Mouse (Mus musculus): ENCODE measurements around the gene A730049H05Rik.

A730049H05Rik gene

DNA sequence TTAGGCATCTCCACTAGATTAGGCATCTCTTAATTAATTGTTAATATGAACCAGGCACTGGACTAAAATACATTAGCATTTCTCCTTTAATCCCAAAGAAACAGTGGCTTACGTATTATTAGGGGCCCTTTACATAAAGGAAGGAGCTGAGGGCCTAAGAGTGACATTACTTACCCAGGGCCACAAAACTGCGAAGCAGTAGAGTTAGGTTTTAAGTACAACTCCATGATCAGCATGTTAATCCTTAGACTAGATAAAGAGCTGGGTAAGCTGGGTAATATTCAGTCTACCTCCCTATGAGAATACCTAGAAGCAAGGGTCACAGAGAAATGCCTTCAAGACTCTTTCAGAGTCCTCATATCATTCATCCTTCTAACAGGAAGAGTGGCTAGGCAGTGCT lies 12.9 kb downstream of the A730049H05Rik start:
- no peak for DNase-seq

DNA sequence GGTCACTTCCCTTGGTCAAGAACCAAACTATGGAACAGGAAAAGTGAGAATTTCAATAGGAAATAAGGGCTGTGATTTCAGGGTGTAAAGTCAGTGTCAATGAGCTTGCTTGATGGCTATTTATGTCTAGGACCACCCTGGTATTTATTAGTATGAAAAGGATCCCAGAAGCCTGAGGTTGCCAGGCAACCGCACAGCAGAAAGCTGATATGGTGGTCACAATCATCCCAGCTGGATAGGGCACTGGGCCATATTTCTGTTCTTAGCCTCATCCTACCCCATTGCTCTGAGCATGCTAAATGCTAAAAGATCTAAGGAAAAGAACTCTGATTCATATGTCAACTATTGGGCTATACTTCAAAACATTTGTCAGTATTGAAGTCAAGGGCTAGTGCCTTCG lies 14.8 kb downstream of the A730049H05Rik start:
- no peak for DNase-seq

- no peak for DNase-seq
Observed at GRCm38 (mm10) chr6:92842000-92842399, 25.7 kb downstream of the A730049H05Rik start.

DNA sequence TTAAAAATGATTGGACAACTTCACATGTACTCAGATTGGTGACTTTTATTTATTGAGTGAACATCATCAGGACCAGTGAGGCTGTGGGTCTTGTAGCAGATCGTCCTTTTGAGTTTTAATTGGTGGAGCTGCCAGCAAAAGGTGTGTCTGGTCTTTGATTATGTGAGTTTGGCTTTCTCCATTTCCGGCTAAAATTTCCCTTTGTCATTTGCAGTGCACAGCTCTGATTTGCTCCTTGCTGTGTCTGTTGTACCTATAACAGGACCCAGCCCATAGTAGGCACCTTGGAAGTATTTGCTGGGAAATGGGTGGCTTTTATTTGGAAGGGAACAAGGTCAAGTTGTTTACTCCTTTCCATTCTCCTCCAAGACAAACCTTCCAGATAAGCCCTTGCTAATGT lies 27.2 kb downstream of the A730049H05Rik start:
- DNase-seq = no peak

GRCm38 (mm10) chr6:92845898-92846297 lies 29.6 kb downstream of the A730049H05Rik start:
- DNase-seq = no peak

GRCm38 (mm10) chr6:92846614-92847013 lies 30.3 kb downstream of the A730049H05Rik start:
- no peak for DNase-seq

- DNase-seq = no peak
Observed at GRCm38 (mm10) chr6:92849208-92849607, 32.9 kb downstream of the A730049H05Rik start.

DNA sequence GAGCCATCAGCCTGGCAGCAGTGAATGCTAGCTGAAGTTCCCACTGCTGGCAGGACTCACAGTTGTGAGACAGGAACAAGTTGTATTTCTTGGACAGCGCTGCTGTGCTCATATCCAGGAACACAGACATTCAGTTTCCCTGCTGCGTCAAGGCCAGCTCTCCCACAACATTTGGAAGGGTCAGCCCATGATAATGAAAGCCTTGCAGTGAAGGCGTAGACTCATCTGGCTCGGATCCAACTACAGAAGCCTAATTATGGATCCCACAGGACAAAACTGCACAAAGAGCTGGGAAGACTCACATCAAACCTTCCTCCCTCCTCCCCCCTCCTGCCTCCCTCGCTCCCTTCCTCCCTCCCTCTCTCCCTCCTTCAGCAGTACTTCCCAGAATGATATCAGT lies 34.0 kb downstream of the A730049H05Rik start:
- DNase-seq = no peak

DNA sequence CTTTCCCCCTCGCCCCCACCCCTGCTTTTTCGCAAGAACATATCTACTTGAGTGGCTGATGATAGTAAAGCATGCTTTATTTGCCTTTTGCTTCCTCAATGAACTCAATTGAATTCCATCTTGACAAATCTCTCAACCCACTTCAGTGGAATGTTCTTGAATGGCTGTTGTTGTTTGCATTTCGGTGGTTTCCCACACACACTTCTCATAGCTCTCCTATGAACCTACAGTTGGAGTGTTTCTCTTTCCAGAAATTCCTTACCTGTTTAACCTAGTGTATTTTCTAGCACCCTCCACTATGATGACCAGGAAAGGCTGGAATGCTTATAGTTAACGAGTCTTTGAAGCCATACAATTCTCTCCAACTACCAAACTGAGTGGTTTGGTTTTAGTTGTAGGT lies 38.6 kb downstream of the A730049H05Rik start:
- DNase-seq = no peak

DNA sequence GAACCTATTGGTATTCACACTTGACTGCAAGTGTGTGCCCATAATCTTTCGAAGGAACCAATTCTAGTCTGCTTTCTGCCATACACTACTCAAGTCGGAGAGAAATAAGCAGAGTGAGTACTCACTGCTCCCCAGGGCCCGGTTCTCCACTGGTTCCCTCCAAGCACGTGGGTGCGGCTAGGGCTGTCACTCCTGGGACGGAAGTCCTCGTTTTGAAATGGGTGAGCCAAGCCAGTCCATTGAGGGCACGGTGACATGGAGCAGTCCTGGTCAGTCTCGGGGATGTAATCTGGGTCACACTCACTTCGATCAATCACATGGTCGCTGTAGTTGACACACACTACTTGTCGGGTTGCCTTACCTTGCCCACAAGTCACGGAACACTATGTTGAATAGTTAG lies 41.5 kb downstream of the A730049H05Rik start:
- DNase-seq = no peak

DNA sequence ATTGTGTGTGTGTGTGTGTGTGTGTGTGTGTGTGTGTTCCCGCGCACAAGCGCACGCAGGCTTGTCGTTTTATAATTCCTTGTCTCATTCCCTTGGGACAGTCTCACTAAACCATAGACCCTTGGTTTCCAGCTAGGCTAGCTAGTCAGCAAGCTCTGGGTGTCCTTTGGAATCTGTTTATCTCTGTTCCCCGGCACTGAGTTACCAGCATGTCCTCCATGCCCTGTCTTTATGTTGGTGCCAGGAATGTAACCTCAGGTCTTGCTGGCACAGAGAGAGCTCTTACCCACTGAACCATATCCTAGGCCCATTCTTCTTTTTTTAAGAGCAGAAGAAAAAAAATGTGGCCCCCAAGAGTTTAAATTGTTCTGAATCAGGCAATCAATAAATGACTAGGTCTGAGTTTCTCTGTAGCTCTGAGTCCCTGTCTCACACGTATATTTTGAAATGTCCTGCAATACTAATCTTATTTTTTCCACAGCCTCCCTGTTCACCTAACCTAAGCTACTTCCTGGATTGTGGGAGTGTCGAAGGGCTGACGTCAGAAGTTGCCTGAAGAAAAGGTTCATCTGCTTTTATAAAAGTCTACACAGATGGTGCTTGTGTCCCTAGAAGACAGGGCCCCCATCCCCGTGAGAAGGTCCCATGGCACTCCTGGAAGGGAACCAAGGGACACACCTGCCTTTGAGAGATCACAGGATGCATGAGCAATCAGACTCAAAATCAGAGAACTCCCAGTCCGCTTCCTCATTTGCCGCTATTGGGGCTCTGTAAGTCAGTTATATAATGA lies 42.6 kb downstream of the A730049H05Rik start:
- no peak for DNase-seq

DNA sequence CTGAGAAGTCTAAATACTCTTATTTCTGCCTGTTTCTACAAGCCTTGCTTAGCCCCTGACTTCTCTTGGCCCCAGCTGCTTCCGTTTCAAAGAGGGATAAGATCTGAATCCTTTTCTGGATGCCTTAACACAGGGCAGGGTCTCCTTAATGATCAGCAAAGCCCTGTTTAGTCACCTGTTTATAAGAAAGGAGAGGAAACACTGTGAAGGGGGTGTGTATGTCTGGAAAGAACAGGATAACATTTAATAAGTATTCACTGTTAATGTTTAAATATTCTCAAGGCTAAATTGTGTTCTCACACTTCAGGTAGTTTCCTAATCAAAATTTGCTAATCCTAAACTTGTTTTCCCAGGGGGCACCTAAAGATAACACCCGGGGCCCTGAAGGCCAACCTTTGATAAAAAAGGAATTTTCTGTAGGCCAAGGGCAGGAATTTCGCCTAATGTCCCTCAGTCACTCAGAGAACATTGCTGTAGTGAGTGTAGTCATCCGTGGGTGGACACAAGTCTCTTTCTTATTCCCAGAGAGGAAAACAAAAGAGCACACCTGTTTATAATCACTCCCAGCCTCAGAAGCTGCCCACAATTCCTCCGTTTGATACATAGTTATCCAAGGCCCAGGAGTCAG lies 44.1 kb downstream of the A730049H05Rik start:
- DNase-seq = no peak

- no peak for DNase-seq
Observed at GRCm38 (mm10) chr6:92862599-92862998, 46.3 kb downstream of the A730049H05Rik start.

- DNase-seq = no peak
Observed at GRCm38 (mm10) chr6:92869089-92869581, 52.9 kb downstream of the A730049H05Rik start, which contains the start of gene Gm15737. Gene Gm15737, plus strand, starts transcription at chr6:92869357.

GRCm38 (mm10) chr6:92869582-92870219 lies 53.4 kb downstream of the A730049H05Rik start:
- no peak for DNase-seq

GRCm38 (mm10) chr6:92871813-92872212 lies 55.5 kb downstream of the A730049H05Rik start:
- no peak for DNase-seq

GRCm38 (mm10) chr6:92872766-92873165 lies 56.5 kb downstream of the A730049H05Rik start:
- no peak for DNase-seq

DNA sequence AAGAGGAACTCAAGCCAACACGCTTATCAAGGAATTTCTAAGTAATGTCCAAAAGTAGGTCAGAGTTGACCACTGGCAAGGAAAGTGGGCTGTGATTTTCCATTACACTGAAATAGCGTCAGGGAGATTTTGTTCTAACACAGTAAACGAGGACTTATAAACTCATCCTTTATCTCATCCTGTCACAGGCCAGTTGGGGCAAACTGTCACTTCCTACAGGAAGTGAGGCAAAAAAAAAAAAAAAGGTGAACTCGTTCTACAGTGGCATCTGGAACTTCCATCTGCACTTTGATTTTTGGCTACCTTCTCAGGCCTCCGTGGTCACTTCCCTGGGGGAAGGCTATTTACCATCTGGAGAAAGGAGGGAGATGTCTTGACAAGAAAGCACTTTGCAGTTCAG lies 58.6 kb downstream of the A730049H05Rik start:
- DNase-seq = no peak

DNA sequence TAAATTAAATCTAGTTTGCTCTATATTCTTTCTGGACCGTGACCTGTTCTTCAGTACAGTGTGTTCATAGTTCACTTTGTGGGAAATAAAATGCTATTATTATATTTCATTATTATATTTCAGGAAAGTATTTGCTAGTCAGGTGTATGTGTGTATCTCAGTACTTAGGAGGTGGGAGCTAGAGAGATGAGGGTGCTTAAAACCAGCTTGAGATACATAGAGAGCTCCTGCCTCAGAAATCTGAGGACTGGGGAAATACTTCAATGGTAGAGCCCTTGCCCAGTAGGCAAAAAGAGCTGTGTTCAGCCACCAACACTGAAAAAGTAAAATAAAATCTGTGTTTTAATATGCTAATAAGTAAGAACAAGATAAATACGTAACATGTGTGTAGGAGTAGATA lies 59.1 kb downstream of the A730049H05Rik start:
- no peak for DNase-seq

DNA sequence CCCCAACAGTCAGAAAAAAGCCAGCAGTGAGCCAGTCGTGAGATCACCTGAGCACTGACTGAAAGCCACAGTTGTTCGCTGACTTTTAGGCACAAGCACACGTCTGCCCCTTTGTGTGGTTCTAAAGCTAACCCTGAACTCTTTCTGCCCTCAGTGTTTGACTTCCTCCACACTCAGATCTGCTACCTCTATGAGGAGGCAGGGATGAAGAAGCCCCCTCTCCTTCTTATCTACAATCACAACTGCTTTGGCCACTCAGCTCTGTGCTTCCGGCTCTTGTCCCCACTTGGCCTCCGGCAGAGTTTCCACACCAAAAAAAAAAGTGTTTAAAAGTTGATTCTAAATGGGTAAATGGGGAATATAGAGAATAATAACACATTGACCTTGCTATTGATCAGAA lies 59.8 kb downstream of the A730049H05Rik start:
- no peak for DNase-seq

DNA sequence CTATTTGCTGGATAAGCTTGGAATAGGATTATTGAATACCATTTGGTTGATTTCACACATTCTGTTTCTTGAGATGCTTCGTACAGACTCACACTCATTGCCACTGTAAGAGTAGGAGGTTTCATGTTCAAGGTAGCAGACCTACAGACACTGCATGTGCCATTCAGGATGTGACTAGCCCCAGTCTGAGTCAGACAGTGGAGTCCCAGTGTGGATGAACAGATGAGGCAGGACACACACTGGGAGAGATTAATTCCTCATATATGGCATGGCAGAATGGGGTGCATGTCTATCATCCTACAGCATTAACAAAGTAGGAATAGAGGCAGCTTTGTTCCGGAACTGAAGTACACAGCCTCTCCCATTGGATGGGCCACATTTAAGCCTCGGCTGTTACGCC lies 61.0 kb downstream of the A730049H05Rik start:
- DNase-seq = no peak

- no peak for DNase-seq
Observed at GRCm38 (mm10) chr6:92878771-92879170, 62.5 kb downstream of the A730049H05Rik start.

- no peak for DNase-seq
Observed at GRCm38 (mm10) chr6:92879700-92880265, 63.5 kb downstream of the A730049H05Rik start.
